Mouse (Mus musculus) T-helper 2 cell (primary cell): ENCODE measurements around the gene Ebf1.

Experiments used
- in situ Hi-C: fragments of 300-600 bp; cut with MboI, MseI; formaldehyde crosslinking; loops from one replicate; pipeline ENCODE4 v1.15.1; 2025; ENCODE audit warnings: high pct_unique_total_duplicates

The Ebf1 gene

DNA sequence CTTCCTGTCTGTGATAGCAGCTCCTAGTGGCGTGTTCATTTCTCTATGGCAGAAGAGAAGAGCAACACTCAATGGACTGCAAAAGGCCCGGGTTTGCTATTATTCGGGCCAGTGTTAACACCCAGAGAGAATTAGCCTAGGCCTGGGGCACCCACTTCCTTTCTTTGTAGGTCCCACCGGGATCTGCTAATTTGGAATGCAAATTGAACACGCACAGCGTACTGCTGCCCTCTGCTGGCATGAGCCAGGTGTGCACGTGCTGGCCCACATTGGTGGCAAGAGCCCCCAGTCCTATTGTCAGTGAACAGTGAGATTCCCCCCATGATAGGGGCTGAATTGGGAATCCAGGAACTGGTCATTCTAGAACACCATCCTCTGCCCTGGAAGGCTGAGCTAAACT lies 391.0 kb downstream of the Ebf1 start:
- in situ Hi-C loops: loop anchor here (5.0 kb wide), 1 partner anchor 396 kb away; no protein-coding TSS in a partner anchor

DNA sequence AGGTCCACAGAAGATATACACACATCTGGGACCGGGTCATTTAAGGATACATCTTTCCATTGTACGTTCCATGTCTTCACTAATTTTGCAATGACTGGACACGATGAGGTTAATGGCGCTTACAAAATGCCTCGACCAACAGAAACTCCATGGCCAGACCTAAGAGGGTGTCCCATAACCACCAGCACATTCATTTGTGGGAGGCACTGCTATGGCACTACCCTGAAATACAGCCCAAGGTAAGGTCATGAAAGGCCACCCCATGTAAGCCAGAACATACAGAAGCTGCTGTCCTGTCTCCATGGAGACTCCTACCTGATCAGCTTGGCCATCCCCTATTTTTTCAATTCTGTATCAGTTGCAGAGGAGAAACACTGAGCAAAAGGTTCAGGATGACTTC lies 391.6 kb downstream of the Ebf1 start:
- in situ Hi-C loops: loop anchor here (5.0 kb wide), 1 partner anchor 396 kb away; no protein-coding TSS in a partner anchor

GRCm38 (mm10) chr11:45012081-45012480 lies 395.0 kb downstream of the Ebf1 start:
- in situ Hi-C loops: no loop called here

GRCm38 (mm10) chr11:45017493-45017892 lies 400.4 kb downstream of the Ebf1 start:
- in situ Hi-C loops: no loop called here

DNA sequence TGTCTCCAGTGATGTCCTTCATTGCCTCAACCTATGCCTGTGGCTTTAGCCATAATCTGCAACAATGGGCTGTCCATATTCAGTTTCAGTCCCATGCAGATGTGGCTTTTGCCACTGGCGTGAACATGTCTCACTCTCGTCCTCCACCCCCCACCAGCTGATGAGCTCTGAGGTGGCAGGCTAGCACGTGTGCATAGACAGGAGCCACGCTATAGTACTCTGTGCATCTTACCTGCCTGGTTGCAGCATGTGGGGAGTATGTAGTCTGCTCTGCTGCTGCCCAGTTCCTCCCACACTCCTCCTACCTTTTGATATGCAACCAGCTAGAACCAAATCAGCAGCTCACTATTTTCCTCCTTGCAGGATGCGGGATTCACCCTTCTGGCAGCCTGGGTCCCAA lies 408.9 kb downstream of the Ebf1 start:
- in situ Hi-C loops: no loop called here

- in situ Hi-C loops: no loop called here
Measured at GRCm38 (mm10) chr11:45026674-45027073, 409.6 kb downstream of the Ebf1 start.

- in situ Hi-C loops: no loop called here
Measured at GRCm38 (mm10) chr11:45027076-45027475, 410.0 kb downstream of the Ebf1 start.

DNA sequence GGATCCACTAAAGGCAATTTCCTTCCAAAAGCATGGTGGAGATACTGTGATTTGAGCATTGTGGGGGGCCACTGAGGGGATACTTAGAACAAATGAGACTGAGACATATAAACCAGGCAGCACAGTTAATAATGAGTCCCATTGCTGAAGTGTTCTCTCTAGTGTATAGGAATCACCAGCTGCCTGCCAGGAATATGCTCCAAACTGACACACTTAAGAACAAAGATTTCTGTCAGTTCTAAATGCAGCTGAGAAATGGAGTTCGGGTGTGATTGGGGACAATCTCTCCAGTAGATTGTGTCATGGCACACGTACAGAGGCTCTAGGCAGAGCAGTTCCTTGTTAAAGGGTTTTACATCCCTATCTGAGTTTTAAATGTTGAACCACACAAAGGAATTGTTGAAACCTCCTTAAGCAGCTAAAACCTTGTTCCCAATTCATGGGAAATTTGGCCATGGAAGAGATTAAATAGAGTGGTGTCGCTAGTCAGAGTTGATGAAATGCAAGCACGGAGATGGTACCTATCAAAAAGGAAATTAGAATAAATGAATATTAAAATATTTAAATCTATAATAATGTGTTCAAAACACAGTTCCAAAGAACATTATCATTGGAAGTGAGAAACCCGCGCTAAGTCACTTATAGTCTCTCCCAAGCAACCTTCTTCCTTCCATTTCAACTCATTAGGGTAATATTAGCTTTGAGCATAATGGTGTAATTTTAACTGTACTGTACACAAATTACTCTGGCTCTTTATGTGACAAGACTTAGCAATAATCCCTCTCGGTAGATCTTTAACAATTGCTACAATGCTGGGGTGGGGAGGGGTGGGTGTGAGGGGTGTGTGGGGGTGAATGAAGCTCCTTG lies 438.9 kb downstream of the Ebf1 start:
- in situ Hi-C loops: no loop called here
